Mouse (Mus musculus) lung, postnatal 0 days (tissue): ENCODE results near the gene Taf1.

Source experiments
- CTCF ChIP-seq: IDR thresholded peaks from 2 replicates; pipeline ENCODE4 v1.5.1; 2016; ENCODE audit warnings: antibody characterized with exemption, mild to moderate bottlenecking
- EP300 ChIP-seq: IDR thresholded peaks from 2 replicates; pipeline ENCODE4 v1.6.1; 2016; ENCODE audit warnings: antibody characterized with exemption, mild to moderate bottlenecking, control low read depth

DNA sequence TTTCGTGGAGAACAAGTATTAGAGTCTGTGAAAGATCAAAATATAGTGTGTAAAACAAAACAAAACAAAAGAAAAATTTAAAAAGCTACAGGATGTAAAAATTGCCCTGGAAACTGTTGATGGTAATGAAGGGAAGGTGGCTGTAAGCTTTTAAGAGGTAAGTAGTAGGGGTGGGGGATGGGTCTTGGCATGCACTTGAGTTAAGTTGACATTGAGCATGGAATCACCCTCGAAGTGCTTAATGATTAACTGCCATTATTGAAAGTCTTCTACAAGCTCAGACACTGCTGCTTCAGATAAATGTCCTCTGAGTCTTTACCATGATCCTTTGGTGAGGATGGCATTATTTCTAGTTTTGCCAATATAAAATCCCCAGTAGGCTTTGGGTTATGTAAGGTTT is 112.8 kb downstream of the Taf1 start:
- no peak for TF ChIP-seq CTCF
- TF ChIP-seq EP300, result no peak
